Mouse (Mus musculus) G1E (cell line): ENCODE results near the gene Kdm6a. TPM values are rescaled to one million over a fixed set of nuclear protein-coding genes. Genes with fewer than 3 reads are reported as not detected.

Experiments used
- ATAC-seq: 2 replicates; pipeline ENCODE4 v1.8.0; 2016; ENCODE audit warnings: mild to moderate bottlenecking; ENCODE audit not compliant: insufficient number of reproducible peaks, poor library complexity, low FRiP score, severe bottlenecking; ENCODE audit errors: extremely low read depth
- DNase-seq: peaks from one replicate; pipeline ENCODE4 v3.0.0; 2012; ENCODE audit warnings: low spot score
- H3K27me3 ChIP-seq: 2 replicates; pipeline ENCODE4 v1.6.1; 2012; ENCODE audit warnings: mild to moderate bottlenecking, low read length, inconsistent platforms; ENCODE audit not compliant: insufficient read depth
- H3K36me3 ChIP-seq: replicated peaks from 2 replicates; pipeline ENCODE3; 2012; ENCODE audit warnings: mild to moderate bottlenecking, inconsistent platforms
- H3K4me1 ChIP-seq: 2 replicates; pipeline ENCODE4 v1.6.1; 2012; ENCODE audit warnings: low read depth, low read length, inconsistent platforms, mixed read lengths; ENCODE audit not compliant: insufficient read depth
- H3K4me3 ChIP-seq: 2 replicates; pipeline ENCODE4 v1.5.1; 2012; ENCODE audit warnings: low read depth, mild to moderate bottlenecking, inconsistent platforms, low read length, moderate library complexity, mixed read lengths
- H3K9me3 ChIP-seq: replicated peaks from 2 replicates; pipeline ENCODE4 v1.6.1; 2012; ENCODE audit warnings: inconsistent platforms
- CTCF ChIP-seq: IDR thresholded peaks from 2 replicates; pipeline ENCODE4 v1.5.1; 2012; ENCODE audit warnings: low read depth, low read length, inconsistent platforms, mixed read lengths
- GATA1 ChIP-seq: IDR thresholded peaks from 2 replicates; pipeline ENCODE4 v1.6.1; 2012; ENCODE audit warnings: borderline replicate concordance, low read length, inconsistent platforms, mixed read lengths
- GATA2 ChIP-seq: IDR thresholded peaks from 2 replicates; pipeline ENCODE4 v1.6.1; 2012; ENCODE audit warnings: low read depth, low read length, inconsistent platforms, borderline replicate concordance
- POLR2AphosphoS5 ChIP-seq: IDR thresholded peaks from 2 replicates; pipeline ENCODE4 v1.6.1; 2012; ENCODE audit warnings: low read depth, low read length, inconsistent platforms; ENCODE audit not compliant: insufficient replicate concordance
- TAL1 ChIP-seq: conservative IDR thresholded peaks from 2 replicates; pipeline ENCODE4 v1.6.1; 2012; ENCODE audit warnings: low read depth, low read length, inconsistent platforms, mixed read lengths
- polyA plus RNA-seq: library from polyadenylated mRNA; stranded (reverse); fragments of >175 nt; gene quantifications from 2 replicates; pipeline ENCODE4 v1.2.3, GENCODE M21; 2012
- total RNA-seq, 2 experiments: library from RNA; stranded (forward) in 1 of 2; stranded (reverse) in 1 of 2; fragments of 200-1000 nt in 1 of 2; fragments of >200 nt in 1 of 2; fragmentation: Nextera tagmentation in 1 of 2; gene quantifications; 2 replicates each; pipeline ENCODE4 v1.2.3; 2014 to 2017

Kdm6a gene
- total and polyA plus RNA-seq, 3 experiments = 25.8 to 114 (median 59.7) TPM

DNA sequence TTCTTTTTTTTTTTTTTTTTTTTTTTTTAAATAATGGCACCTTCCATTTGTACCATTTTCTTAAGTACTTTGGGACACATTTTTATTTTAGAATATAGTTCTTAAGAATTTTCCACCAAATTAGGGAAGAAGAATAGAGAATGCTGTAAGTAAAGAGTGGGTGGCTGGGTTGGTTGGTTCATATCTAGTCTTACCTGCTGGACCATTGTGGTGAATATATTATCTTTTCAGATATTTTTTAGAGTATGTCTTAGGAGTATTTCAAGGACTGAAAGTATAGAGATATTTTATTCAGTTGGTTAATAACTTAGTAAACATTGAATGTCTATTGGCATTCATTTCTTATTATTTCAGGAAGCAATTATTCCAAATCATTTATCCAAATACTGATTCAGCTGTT lies 117.8 kb downstream of the Kdm6a start:
- no peak overlapping the region for H3K4me3 ChIP-seq
- DNase-seq (no peak), ATAC-seq (no peak)
- H3K27me3 ChIP-seq = no peaks in the 10 kb centered on the region
- TF ChIP-seq POLR2AphosphoS5 = no peak
- TF ChIP-seq CTCF = no peak
- no peak for TF ChIP-seq GATA1
- no peak for TF ChIP-seq GATA2
- TF ChIP-seq TAL1 = no peak
- no peaks in the 10 kb centered on the region for H3K4me1 ChIP-seq
- peaks cover 8% of the 10 kb centered on the region for H3K36me3 ChIP-seq
- H3K9me3 ChIP-seq = no peaks in the 10 kb centered on the region

Other genes starting within 250 kb of the Kdm6a start
- gene Dusp21, start 16.7 kb upstream of the Kdm6a start, total RNA-seq (2014; fragmentation: Nextera tagmentation) = not detected in 2 replicates
- gene Dusp21, start 16.7 kb upstream of the Kdm6a start, total RNA-seq (2017) = not detected in 2 replicates
- not detected in 2 replicates for gene Dusp21, start 16.7 kb upstream of the Kdm6a start, polyA plus RNA-seq